Mouse (Mus musculus): ENCODE measurements around the gene Pik3r1.

GRCm38 (mm10) chr13:101763149-101763548, 4.9 kb downstream of the Pik3r1 start:
- TF ChIP-seq CTCF (IDR thresholded peaks at IDR 0.05; ENCODE audit: low read depth) (peak; percentile 34), EP300 (IDR thresholded peaks at IDR 0.05; ENCODE audit: low read depth) (no peak)

Measured in liver, postnatal 0 days (tissue).